Mouse (Mus musculus) cerebellum, adult 11 months (tissue): ENCODE data around the gene Clic6.

Experiments used
- DNase-seq: peaks from one replicate; pipeline ENCODE4 v3.0.0; 2022

Clic6 gene

DNA sequence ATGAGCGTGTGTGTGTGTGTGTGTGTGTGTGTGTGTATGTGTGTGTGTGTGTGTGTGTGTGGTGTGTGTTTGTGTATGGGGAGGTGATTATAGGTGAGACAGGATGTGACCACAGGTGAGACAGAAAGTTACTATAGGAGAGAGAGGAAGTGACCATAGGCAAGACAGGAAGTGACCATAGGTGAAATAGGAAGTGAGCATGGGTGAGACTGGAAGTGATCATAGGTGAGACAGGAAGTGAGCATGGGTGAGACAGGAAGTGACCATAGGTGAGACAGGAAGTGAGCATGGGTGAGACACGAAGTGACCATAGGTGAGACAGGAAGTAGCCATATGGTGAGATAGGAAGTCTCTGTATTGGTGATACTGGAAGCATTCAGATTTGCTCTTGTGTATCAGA, 49.7 kb downstream of the Clic6 start:
- DNase-seq = no peak

DNA sequence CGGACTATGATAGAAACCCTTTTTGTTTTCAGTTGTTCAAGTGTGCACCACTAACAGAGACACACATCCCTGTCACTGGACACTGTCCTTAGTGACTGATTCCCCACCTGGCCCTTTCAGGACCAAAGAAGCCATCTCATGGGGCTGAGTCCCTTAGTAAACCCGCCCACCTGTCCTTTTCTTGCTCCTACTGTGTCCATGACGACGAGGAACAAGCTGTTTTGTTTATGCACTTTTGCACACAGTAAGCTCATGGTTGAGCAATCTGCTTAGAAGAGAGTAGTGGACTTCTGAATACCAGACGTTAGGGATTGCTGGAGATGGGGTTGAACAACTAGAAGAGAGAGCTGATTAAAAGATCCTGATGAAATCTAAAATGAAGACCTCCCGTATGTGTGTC, 52.8 kb downstream of the Clic6 start:
- DNase-seq = no peak

DNA sequence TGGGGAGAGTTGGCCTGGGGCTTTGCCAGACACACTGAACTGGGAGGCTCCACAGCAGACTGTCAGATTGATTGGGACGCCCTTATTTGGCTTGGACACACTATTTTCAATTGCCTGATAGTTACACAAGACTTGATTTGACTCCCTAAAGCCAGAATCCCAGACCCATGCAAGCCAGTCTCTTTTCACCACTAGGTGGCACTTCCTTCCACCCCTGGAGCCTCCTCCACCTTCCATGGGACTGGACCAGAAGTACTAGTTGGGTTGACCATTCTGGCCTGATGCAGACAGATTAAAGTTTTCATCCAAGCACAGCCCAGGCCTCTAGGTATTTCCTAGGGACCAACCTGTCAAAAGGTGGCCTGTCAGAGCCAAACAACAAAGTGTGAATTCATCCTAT, 58.7 kb downstream of the Clic6 start:
- DNase-seq = no peak

- DNase-seq = no peak
Measured at GRCm38 (mm10) chr16:92548651-92549050, 63.1 kb downstream of the Clic6 start.

DNA sequence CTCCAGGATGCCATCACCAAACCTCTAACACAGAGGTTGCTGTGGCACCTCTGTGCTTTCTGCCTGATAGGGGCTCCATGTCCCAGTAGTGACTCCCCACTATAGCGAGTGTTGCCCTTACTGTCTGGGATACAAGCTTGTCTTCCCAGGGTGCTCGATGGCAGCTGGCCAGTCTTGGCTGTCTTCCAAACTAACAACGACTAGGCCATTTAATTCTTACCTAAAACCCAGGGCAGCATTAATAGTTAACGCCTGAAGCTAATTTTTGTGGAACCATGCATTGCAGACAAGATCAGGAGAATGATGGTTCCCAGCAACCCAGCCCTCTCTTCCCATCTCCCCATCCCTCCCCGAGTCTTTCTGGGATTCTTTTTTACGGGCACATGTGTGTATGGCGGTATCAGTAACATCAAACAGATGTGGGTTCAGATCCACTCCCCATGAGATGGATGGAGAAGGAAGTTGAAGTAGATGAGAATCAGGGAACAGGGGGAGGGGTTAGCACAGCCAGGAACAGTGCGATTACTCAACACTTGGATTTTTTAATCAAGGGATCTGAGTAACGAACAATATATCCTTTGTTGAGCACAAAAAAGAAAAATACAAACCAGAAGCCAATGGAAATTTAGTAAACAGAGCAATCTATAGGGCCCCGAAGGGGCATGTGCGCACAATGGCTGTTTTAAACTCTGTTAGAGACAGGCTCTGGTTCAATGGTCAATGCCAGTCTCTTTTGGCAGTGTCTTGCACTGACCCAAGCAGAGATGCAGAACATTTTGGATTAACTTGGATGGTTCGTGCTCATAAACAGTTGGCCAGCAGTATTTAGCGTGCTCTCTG, 66.0 kb downstream of the Clic6 start:
- no peak for DNase-seq

DNA sequence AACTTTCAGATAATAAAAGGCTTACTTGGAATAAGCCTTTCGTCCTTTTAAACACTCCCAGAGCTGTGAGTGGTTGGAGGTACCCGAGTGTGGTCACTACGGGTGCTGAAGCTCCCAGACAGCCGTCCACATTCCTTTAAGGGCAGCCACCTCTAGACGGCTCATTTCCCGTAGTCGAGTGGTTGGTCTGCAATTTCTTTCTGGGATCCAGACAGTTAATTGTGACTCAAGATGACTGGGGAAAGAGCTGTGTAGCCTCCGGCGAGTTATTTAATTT, 66.5 kb downstream of the Clic6 start:
- DNase-seq = no peak

- no peak for DNase-seq
Measured at GRCm38 (mm10) chr16:92552858-92553257, 67.3 kb downstream of the Clic6 start.

- DNase-seq = no peak
Measured at GRCm38 (mm10) chr16:92555051-92555450, 69.5 kb downstream of the Clic6 start.

DNA sequence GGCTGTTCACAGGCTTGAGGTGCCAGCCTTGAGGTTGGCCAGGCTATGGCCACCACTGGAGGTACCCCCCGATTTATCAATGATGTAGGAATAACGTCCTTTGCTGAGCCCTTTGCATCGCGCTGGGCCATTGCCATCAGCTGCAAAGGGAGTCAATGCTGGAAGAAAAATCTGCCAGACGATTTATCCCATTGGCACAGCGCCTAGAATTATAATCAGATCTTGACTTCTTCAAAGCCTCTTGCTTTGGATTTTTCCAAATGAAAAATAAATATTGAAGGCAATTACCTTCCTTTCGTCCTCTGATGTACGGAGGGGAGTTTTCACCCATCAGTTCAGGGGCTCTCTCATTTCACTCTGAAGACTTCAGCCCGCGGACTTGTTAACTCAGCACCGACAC, 79.8 kb downstream of the Clic6 start:
- DNase-seq = no peak

- DNase-seq = peak; percentile 75
Measured at GRCm38 (mm10) chr16:92565708-92566107, 80.2 kb downstream of the Clic6 start.

- no peak for DNase-seq
Measured at GRCm38 (mm10) chr16:92566146-92566545, 80.6 kb downstream of the Clic6 start.

DNA sequence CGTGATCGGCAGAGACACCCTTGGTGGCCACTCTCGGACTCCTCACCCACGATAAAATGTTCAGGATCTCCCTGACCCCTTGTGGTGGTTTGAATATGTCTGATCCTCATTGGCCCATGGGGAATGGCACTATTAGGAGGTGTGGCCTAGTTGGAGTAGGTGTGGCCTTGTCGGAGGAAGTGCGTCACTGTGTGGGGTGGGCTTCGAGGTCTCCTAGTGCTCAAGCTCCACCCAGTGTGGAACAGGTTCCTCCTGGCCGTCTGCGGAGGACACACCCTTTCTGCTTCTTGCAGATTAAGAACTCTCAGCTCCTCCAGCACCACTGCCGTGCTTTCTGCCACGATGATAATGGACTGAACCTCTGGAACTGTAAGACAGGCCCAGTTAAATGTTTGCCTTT, 85.7 kb downstream of the Clic6 start:
- no peak for DNase-seq

GRCm38 (mm10) chr16:92573193-92573592, 87.7 kb downstream of the Clic6 start:
- no peak for DNase-seq

DNA sequence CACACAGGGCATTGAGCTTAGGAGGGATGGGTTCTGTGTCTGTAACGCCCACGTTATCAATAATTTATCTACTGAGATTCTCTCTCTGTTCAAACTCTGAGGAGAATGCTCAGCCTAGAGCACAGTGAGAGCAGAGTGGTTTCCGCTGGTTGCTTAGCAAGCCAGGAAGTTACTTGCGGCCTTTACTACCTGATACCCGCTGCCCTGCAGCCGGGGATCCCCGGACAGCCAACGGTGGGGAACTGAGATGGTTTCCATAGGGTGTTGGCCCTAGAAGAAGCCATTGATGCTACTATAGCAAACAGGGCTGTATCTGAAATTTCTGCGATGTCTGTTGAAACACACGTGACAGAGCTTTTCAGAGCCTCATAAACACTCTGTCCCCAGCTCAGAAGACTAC, 90.3 kb downstream of the Clic6 start:
- no peak for DNase-seq

DNA sequence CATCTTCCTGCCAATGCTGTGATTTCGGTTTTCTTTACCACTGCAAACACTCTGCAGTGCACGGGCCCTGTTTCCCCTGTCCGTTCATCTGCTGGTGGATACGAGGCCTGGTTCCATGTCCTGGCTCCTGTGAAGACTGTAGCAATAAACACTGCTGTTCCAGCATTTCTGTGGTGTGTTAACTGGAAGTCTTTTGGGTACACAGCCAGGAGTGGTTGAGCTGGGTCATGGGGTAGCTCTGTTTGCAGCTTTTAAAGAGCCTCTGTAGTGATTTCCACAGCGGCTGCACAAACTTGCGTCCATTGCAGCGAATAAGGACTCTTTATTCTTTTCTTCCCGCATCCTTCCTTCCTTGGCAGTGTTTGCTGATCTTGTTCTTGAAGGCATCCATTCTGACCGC, 91.8 kb downstream of the Clic6 start:
- DNase-seq = no peak

DNA sequence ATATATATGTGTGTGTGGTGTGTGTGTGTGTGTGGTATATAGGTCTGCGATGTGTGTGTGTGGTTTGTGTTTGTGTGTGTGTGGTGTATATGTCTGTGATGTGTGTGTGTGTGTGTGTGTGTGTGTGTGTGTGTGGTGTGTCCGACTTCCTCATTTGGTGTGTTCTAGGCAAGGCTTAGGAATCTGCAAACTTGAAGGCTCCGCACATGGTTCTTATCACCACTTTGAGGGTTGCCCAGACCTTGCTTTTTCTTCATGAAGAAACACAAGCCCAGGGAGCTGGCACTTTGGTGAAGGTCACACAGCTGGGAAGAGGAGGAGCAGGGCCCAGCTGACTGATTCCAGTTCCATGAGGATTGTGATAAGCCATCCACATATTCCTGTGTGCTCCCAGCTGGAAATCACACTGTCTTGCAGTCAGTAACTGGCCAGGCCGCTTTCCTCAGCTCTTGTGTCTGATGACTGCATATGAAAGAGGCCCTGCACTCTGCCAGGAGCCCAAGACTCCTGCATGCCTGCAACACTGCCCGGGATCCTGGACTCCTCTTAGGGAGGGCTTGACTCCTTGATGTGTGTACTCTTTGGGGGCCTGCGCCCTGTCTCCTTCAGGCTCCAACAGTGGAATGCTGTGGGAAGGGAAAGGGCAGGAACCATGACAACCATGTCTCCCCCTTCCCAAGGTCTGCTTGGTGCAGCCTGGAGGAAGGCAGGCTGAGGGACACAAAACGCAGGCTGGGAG, 93.5 kb downstream of the Clic6 start:
- DNase-seq = no peak

- DNase-seq = no peak
Measured at GRCm38 (mm10) chr16:92580981-92581380, 95.4 kb downstream of the Clic6 start.

DNA sequence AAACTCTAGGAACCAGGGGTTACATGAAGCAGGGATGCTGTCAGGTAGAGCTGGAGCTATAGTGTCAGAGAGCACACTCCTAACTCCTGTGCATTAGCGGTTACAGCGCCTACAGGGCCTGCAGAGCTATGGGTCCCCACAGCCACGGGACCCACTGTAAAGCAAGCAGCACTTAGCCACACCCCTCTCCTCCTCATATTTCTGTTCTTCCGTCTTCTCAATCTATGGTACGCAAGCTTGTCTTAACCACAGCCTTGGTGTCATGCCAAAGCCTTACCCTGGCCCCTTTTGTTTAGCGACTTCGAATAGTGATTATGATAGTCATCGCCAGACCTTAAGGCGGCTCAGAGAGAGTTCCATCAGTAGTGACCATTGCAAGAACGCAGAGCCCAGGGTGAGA, 96.2 kb downstream of the Clic6 start:
- no peak for DNase-seq

DNA sequence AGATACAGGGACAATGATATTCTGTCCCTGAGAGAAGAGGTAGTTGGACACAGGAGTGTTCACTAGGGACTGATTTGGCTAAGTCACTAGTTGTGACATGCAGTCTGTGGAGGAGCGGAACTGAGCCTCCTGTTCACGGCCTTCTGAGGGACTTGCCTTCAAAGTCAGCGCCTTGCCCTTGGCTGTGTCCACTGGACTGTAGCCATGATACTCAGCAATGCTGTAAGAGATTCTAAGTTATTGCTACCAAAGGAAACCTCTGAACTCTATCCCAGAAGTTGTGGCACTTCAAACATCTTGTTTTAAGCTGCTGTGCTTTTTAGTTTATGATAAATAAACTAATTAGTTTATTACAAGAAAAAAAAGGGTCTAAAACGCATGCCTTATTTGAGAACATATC, 102.3 kb downstream of the Clic6 start:
- no peak for DNase-seq
